In the genomic region with DNA sequence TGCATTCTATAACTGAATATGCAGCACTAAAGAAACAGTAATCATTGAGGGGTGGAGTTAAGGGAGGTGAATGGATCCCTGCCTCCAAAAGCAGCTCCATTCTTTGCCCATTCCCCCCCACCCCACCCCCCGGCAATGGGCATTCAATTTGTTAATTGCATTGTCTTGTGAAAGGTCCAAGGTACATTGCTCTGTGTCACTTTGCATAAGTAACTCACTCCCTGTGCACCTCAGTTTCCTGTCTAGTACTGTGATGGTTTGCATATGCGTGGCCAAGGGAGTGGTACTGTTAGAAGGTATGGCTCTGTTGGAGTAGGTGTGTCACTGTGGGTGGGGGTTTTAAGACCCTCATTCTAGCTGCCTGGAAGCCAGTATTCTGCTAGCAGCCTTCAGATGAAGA, we compare ENCODE assay signal across 35 mouse cellular contexts. TPM values are rescaled to one million over a fixed set of nuclear protein-coding genes. Genes with fewer than 3 reads are reported as not detected.
"Had no signal": no experiment of that assay in that cellular context is flagged by ENCODE, and none has a peak within 500 bp of the region (broad histone marks: within the 10 kb centered on the region; RNA-seq: fewer than 3 reads in every experiment).

No protein-coding gene starts in this region.

- H3K4me3 ChIP-seq: limb, embryonic 10.5 days; limb, embryonic 12.5 days; limb, embryonic 13.5 days; limb, embryonic 15.5 days; liver, embryonic 12.5 days; liver, embryonic 13.5 days; liver, embryonic 15.5 days; lung, embryonic 15.5 days; megakaryocyte, embryonic 14.5 days; midbrain, embryonic 10.5 days; midbrain, embryonic 12.5 days; midbrain, embryonic 15.5 days; myocyte; neural tube, embryonic 12.5 days had no signal

- H3K9me3 ChIP-seq: limb, embryonic 10.5 days; limb, embryonic 15.5 days; liver, embryonic 12.5 days; liver, embryonic 15.5 days; lung, embryonic 15.5 days; megakaryocyte, embryonic 14.5 days; midbrain, embryonic 15.5 days had no signal

- ATAC-seq: liver, embryonic 12.5 days; liver, postnatal 0 days; lung, postnatal 0 days; midbrain, embryonic 15.5 days; midbrain, embryonic 16.5 days had no signal

- H3K4me2 ChIP-seq: limb, embryonic 12.5 days; limb, embryonic 13.5 days; limb, embryonic 15.5 days; liver, embryonic 11.5 days; liver, embryonic 12.5 days; liver, embryonic 13.5 days; liver, embryonic 15.5 days; lung, embryonic 14.5 days; lung, embryonic 15.5 days; midbrain, embryonic 11.5 days; midbrain, embryonic 12.5 days; midbrain, embryonic 15.5 days; neural tube, embryonic 12.5 days had no signal

- H3K4me1 ChIP-seq: liver, embryonic 12.5 days; liver, embryonic 13.5 days; liver, embryonic 15.5 days; megakaryocyte, embryonic 14.5 days; midbrain, embryonic 12.5 days; neural tube, embryonic 12.5 days had no signal

- DNase-seq: left cerebral cortex, postnatal 4 days; liver; liver, embryonic 13.5 days; liver, postnatal 0 days; lung, adult 18-20 months; lung, adult 2 months; lung, embryonic 14.5 days; lung, postnatal 10 days; lung, postnatal 14 days; lung, postnatal 36 days; lung, postnatal 4 days; midbrain, embryonic 14.5 days had no signal

- H3K9ac ChIP-seq: limb, embryonic 12.5 days; limb, embryonic 13.5 days; limb, embryonic 15.5 days; liver, embryonic 12.5 days; liver, embryonic 13.5 days; liver, embryonic 14.5 days; liver, embryonic 15.5 days; liver, postnatal 0 days; lung, embryonic 14.5 days; lung, embryonic 15.5 days; midbrain, embryonic 12.5 days; midbrain, embryonic 15.5 days; neural tube, embryonic 12.5 days had no signal

- H3K27ac ChIP-seq: limb, embryonic 10.5 days; limb, embryonic 12.5 days; limb, embryonic 13.5 days; limb, embryonic 15.5 days; liver, embryonic 12.5 days; liver, embryonic 13.5 days; liver, embryonic 14.5 days; liver, embryonic 15.5 days; lung, embryonic 15.5 days; macrophage; midbrain, embryonic 10.5 days; midbrain, embryonic 12.5 days; midbrain, embryonic 15.5 days; neural tube, embryonic 12.5 days had no signal

- H3K36me3 ChIP-seq: limb, embryonic 10.5 days; limb, embryonic 12.5 days; liver, embryonic 12.5 days; liver, embryonic 13.5 days; liver, embryonic 15.5 days; lung, embryonic 15.5 days; midbrain, embryonic 10.5 days; midbrain, embryonic 12.5 days; midbrain, embryonic 15.5 days; neural tube, embryonic 12.5 days had no signal

- H3K27me3 ChIP-seq: limb, embryonic 12.5 days; limb, embryonic 13.5 days; limb, embryonic 15.5 days; liver, embryonic 12.5 days; liver, embryonic 13.5 days; liver, embryonic 15.5 days; midbrain, embryonic 12.5 days; midbrain, embryonic 15.5 days; neural tube, embryonic 12.5 days had no signal

RNA-seq across cellular contexts. Expression of gene Colgalt2, which starts 13.5 kb away (rescaled TPM):
- total RNA-seq: megakaryocyte progenitor cell, adult 5-6 weeks; megakaryocyte, adult 5-6 weeks; megakaryocyte-erythroid progenitor cell, adult 5-6 weeks; monocyte, adult 5-6 weeks had no signal
- polyA plus RNA-seq: macrophage, myocyte had no signal
